ENCODE assay signal across 13 mouse cellular contexts in genomic region chr16:87764668-87765109, GRCm38 (mm10).
DNase-seq lines count a peak whose midpoint lies in the region; ATAC-seq lines count a peak whose summit lies in the region.
"Had no signal": no experiment of that assay in that cellular context is flagged by ENCODE, and none has a peak within 500 bp of the region (broad histone marks: within the 10 kb centered on the region; RNA-seq: fewer than 3 reads in every experiment).

No protein-coding gene starts in this region.

- ATAC-seq in CD4-positive, CD25-positive, alpha-beta regulatory T cell, adult 4 months: peak; percentile 100
- peak; percentile 99 for ATAC-seq in activated CD4-positive, CD25-positive, alpha-beta regulatory T cell, adult 4 months
- peak; percentile 98 for ATAC-seq in inflammation-experienced regulatory T-cells, adult 6 months
- ATAC-seq: forebrain, embryonic 14.5 days; intestine, postnatal 0 days had no signal

- DNase-seq in frontal cortex, postnatal 25 days (ENCODE audit: low spot score in 2 of 2): no peak
- DNase-seq in MN1 (ENCODE audit: low spot score): no peak
- DNase-seq in embryo, embryonic 11 days: no peak
- no peak for DNase-seq in spleen, postnatal 36 days (ENCODE audit: low spot score in 2 of 2)
- DNase-seq: adrenal gland, postnatal 14 days; cerebellum, adult 18-20 months; cerebellum, adult 9-11 months; cerebellum, postnatal 36 days had no signal
